Mouse (Mus musculus): ENCODE measurements around the gene Zbtb7b.

Zbtb7b gene

DNA sequence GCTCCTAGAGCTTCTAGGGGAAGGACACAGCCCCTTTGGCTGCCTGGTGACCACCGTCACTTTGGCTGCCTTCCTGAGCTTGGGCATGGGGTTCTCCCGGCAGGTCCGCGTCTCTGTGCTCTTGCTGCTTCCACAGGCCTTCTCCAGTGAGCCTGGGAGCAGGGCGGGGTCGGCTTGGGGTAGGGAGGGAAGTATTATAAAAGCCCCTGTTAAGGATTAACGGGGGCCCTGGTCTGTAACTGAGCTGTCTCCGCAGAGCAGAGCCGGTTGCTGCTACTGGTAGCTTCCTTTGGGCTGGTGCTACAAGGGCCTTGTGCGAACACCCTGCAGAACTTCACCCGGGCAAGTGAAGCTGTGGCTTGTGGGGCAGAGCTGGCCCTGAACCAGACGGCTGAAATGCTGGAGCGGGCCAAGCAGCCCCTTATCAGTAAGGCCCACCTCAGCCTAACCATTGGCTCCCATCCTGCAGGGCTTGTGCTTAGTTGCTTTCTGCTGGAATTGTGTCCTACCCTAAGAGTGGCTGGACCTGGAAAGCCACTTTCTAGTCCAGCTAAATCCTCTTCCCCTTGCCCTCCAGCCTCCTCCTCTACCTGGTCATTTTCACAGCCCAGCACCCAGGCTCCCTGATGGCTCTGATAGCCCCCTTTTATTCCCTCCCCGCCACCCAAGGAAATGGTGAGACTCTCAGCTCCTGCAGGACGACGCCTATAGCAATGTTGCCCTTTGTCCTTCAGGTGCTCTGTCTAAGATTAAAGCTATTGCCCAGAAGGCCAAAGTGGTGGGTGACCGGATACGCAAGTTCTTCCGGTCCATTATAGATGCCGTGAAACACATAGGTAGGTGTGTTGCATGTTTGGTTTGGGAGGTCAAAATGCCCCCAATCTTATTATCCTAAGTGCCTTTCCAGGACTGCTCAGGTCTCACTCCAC lies 28.8 kb downstream of the Zbtb7b start:
- in situ Hi-C loops (cut with MseI, MboI): no loop called here

DNA sequence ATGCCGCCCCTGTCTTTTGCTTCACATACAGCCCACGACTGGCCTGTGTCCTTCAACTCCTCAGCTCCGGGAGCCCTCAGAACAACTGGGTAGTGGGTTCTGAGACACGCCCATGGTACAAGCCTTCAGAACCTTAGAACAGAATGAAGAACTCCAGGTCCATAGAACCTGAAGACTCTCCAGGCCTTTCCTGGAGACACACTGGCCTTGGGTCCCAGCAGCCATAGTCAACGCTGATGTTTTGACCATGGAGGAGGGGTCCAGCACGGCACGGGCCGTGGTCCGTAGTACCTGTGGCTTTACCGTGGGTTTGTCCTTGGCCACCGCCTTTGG lies 29.5 kb downstream of the Zbtb7b start, which contains the start of gene Dcst1:
Dcst1 (minus strand) TSS at position 101 of the 333 bp plus-strand sequence.
- in situ Hi-C loops (cut with MseI, MboI): no loop called here

DNA sequence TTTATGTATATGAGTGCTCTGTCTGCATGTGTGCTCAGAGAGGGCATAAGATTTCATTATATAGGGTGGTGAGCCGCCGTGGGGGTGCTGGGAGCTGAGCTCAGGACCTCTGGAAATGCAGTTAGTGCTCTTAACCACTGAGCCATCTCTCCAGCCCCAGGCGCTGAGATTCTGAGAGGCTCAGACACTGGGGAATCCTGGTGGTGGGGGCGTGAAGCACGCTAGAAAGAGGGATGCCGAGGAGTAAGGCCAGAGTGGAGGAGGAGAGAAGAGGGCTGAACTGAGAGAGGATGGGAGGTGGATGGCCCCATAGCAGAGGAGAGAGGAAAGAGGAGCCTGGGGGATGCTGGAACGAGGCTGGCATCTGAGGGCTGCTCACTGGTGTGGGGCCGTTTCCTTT lies 29.9 kb downstream of the Zbtb7b start:
- in situ Hi-C loops (cut with MseI, MboI): no loop called here

DNA sequence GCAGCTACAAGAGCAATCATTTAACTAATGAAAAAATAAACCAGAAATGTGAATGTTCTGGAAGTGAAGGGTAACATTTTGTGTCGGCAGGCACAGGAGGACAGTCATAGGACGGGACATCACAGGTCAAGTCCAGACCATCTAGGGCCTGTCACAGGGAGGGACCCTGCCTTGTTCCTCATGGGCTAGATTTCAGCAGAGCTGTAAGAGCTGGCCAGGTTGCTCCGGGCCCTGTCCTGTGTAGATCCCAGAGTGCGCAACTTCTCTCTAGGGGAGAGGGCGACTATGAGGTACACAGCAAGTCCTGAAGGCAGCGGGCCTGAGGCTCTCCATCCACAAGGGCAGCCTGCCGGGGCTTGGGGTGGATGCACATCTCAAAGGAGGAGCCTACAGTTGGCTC lies 32.9 kb downstream of the Zbtb7b start, which contains the start of gene Dcst2:
Dcst2 (plus strand) TSS at position 301 of the 400 bp plus-strand sequence.
- in situ Hi-C loops (cut with MseI, MboI): no loop called here

DNA sequence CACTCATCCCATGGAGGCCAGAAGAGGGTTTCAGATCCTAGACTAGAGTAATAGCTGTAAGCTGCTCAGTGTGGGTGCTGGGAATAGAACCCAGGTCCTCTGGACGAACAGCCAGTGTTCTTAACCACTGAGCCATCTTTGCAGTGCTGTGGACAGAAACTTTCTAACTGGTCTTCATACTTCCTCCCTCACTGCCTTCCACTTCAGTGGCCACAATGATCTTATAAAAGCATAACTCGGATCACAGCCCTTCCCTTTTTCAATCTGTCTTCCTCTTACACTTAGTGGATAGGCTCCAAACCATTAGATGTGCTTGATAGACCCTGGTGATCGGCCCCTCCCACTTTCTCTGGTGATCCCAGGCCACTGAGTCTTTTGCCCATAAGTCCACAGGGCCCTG lies 34.3 kb downstream of the Zbtb7b start:
- in situ Hi-C loops (cut with MseI, MboI): no loop called here

DNA sequence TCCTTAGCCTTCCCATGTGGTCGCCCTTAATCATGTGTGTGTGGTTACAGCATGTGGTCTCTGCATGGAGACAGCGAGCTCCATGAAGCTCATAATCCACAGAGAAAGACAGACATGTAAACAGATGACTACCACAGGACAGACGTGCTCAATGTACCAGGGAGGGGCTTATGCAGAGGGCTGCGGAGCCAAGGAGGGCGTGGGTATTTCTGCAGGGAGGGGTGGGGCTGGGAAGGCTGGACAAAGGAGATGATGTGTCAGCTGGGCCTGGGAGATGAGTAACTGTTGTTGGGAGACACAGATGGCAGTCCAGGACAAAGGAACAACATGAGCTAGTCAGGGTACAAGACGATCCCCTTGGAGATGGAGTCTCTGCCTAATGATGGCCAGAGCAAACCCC lies 34.9 kb downstream of the Zbtb7b start:
- in situ Hi-C loops (cut with MseI, MboI): no loop called here

DNA sequence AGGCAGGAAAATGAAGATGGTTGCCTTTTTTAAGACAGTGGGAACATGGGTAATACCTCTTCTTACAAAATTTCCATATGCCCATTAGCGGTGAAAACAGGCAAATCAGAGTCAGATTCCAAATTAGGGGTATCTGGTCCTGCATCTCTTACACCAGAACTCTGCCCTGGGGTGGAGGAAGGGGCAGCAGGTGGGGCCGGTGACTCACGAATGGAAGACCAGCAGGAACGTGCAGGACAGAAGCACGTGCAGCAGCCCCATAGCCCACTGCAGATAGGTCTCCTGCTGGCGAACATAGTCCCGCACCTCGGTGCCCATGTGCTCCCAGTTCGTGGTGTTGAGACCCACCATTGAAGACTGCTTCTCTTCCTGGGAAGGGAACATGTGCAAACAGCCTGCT lies 38.5 kb downstream of the Zbtb7b start:
- in situ Hi-C loops (cut with MseI, MboI): no loop called here

DNA sequence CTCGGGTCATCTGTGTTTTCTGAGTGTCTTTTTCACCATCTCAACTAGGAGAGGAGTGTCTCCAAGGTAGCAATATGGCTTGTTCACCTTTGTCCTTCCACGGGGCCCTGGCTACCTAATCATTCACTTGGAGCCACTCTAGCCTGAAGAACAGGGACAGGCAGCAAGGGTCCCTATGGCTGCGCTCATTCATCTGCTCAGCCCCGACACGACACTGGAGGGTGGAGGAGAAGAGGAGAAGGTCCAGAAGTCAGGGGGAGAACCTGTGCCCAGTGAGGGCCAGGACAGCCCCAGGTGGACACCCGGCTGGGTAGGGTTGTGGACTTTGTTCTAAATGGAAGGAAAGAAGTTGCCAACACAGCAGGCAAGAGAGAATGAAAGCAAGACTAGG lies 39.1 kb downstream of the Zbtb7b start:
- in situ Hi-C loops (cut with MseI, MboI): no loop called here

DNA sequence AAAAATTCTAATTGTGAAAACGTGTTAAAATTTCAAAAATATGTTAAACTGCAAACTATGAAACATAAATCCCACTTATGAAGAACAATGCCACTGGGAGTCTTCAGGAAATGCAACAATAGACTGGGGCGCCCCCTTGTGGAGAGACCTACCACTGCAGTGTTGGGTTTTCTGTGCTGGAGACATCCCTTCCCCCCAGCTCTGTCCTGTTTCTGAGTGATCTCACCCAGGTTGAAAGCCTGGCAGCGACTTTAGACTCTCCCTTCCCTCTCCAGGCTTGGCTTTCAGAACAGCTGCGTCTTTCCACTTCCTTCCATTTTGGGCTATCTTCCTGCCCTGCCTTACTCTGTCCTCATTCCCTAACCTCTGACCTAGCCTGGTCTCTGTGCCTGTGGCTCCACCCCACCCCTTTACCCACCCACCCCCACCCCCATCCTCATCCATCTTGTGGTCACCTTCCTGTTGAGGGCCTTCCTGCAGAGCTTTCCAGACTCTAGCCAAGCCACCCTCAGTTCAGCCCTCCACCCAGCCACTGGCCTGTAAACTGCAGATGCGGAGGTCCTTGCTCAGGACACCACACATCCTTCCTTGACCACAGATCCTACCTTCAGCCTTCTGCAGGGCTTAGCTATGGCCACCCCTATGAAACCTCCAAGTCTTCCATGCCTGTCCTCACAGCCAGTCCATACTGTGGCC lies 39.6 kb downstream of the Zbtb7b start:
- in situ Hi-C loops (cut with MseI, MboI): no loop called here

DNA sequence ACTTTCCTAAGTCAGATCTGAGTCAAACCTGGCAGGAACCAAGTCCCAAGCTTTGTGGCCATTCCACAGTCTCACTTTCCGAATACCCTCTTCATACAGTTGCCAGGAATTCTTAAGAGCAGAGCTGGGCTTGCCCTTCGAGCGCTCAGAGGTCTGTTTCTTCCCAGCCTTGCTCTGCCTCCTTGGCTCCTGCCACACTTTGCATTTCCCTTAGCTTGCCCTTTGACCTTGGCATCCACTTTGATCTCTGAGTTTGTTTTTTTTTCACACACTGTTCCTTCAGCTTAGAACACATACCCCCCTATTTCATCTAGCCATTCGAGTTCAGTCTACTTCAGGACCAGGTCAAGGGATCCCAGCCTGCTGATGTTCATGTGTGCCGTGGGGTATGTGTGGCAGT lies 43.3 kb downstream of the Zbtb7b start:
- in situ Hi-C loops (cut with MseI, MboI): no loop called here

DNA sequence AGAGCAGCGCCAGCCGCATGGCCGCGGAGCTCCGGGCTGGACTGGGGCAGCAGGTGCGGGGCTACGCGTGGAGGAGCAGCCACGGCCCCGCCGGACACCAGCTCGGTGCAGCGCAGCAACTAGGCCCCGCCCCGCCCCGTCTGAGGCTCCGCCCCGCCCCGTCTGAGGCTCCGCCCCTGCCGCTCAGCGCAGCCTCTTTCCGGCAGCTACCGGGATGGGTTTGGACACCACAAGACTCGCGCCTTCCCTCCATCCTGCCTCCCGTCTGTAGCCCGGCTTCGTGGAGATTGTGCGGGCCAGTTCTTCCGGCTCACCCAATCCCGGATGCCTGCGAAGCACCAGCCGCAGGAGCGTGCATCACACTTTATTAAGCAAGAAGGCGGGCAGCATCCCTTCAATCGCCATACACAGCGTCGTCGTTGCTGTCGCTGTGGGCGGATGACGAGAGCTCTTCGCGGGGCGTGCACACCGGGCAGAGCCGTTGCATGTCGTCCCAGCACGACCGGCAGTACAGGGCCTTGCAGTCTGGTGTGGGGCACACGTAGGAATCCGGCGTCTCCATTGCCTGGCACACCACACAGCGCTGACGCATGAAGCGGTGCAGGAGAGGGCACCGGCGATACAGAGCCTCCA lies 44.6 kb downstream of the Zbtb7b start, which contains the start of gene Adam15:
Adam15 (minus strand) TSS at position 128 of the 633 bp plus-strand sequence.
- in situ Hi-C loops (cut with MseI, MboI): no loop called here

DNA sequence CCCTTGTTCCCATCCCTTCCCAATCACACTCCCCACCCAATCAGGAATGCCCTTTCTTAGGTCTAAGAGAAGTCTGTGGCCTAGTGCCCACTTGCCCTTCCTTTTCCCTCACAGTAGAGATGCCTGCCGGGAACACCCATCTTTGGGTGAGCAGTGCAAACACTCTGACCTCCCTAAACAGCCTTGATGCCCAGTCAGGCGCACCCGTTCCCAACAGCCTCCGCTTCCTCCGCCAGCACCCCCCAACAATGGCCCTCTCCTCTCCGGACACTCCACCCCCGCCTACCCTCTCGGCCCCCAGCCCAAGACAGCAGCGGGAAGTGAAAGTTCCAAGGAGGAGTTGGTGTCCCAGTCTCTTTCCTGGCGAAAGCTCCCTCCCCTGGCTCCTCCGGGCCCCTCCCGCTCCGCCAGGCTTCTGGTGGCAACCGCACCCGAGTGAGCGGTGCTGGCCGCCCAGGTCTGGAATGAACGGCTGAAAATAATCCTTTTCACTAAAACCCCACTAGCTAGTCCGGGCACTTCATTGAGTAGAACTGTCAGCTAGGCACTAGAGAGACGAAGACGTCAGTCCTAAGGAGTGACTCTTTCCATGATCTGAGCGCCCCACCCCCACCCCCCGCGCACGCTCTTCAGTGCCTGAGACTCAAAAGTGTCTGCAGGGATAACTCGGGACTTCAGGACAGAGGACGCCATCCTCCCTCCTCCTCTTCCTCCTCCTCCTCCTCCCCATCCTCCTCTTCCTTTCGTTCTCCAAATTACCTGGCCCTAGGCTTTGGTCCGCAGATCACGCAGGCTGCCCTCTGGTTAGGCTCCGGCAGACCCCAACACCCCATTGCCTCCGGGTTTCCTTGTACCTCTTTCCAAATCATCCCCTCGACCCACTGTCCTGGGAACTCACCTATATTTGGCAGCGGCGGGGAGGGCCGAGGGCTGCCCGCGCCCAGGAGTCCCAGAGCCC lies 45.4 kb downstream of the Zbtb7b start:
- in situ Hi-C loops (cut with MseI, MboI): no loop called here

DNA sequence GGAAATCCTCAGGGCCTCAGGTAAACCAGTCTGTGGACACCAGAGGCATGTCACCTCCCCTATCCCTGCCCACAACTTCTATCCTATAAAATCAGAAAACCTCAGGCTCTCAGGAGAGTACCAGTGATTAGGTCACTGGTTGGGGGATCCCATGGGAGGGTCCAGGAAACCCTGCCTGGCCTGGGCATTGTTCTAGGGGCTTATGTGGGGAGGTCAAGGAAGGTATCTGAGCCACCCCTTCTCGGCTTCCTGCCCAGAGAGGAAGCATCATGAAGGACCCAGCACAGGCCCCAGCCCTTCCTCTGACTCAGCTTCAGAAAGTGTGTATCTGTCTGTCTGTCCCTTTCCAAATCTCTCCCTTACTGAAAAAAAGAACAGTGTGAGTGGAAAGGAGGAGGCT lies 46.7 kb downstream of the Zbtb7b start:
- in situ Hi-C loops (cut with MseI, MboI): no loop called here

DNA sequence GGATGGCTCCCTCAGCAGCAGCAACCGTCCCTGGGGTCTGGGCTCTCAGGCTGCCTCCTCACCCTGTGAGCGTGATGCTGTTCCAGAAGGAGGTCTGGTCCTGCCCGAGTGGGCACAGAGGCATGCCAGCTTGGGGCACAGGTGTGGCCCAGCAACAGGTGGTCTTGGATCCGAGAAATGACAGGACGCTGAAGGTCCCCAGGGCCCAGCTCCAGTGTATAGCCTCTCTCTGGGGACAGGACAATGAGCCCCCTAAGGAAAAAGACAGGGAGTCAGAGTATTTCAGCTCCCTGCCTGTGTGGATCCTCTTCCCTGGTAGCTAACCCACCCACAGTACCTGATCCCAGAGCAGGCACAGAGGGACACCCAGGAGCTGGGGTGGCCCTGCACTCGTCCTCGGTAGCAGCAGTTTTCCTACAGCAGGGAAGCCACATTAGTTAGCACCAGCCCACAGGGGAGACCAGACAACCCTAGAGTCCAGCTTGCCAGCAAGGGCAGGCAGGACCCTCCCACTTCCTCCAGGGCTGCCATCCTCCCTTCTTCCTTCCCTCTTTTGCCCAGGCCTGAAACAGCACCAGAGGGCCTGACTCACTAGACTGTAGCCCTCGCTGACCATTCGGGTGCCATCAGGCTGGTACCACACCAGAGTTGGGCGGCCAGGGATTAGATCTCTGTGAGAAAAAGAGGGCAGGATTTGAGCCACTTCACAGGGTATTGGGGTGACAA lies 47.6 kb downstream of the Zbtb7b start:
- in situ Hi-C loops (cut with MseI, MboI): no loop called here

DNA sequence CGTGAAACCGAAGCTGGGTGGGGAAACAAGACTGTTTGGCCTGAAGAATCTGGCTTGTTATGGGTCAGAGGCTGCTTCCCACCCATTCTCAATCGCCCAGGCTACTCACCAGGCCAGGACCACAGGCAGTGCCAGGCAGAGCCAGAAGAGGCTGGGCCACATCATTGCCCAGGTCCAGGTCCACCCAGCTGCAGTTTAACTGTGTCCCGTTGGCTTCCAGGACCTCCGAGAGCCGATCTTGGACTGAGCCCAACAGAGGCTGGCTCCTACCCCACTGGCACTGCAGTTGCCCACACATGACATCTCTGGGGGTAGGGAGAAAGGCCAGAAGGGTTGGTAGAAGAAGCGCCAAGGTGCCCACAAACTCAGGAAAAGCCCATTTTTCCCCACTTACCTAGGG lies 51.3 kb downstream of the Zbtb7b start:
- in situ Hi-C loops (cut with MseI, MboI): no loop called here

DNA sequence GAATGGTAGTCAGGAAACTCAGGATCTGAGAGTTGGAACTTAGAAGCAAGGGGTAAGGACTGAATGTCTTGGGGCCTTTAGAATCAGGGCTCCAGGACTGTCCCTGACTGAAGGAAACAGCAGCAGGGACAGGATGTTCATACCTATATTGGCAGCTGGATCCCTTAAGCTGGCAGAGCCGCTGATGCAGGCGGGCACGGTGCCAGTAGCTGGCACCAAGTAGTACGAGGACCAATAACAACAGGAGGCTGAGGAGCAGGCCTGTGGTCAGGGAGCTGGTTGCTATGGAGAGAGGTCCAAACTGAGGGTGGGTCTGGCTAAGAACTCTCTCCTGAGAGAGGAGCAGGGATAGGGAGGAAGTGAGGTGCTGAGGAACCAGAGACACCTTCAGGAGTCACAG lies 52.8 kb downstream of the Zbtb7b start:
- in situ Hi-C loops (cut with MseI, MboI): no loop called here

DNA sequence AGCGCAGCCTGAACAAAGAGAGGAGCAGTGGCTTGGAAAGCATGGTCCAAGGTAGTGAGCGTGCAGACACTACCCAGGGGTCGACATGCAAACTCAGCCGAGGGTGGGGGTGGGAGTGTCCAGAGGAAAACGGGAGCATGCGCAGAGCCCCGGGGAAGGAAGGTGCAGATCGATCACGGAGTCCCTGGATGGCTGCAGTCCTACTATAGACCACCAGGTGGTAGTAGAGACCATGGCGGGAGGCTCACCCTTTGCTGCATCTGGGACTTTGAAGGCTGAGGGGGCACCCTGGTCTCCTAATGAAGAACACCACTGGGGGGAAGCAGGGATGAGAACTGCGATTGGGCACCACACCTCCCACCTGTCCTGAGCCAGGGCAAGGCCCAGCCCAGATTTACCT lies 54.1 kb downstream of the Zbtb7b start:
- in situ Hi-C loops (cut with MseI, MboI): no loop called here

DNA sequence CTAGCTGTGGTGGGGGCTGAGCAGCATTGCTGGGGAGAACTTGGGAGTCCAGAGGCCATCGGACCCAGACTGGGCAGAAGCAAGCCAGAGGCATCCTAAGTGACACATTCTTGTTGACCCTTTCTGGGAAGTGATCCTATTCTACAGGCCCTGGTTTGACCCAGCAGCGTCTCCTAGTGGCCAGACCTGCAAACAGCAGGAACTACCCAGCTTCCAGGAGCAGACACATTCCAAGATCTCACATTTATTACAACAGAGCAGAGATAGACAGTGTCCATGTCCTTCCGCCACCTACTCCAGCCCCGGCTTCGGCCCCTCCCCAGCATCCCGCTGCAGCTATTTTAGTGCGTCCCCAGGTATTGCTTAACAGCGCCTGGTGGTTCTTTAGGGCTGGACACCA lies 55.2 kb downstream of the Zbtb7b start:
- in situ Hi-C loops (cut with MseI, MboI): no loop called here

DNA sequence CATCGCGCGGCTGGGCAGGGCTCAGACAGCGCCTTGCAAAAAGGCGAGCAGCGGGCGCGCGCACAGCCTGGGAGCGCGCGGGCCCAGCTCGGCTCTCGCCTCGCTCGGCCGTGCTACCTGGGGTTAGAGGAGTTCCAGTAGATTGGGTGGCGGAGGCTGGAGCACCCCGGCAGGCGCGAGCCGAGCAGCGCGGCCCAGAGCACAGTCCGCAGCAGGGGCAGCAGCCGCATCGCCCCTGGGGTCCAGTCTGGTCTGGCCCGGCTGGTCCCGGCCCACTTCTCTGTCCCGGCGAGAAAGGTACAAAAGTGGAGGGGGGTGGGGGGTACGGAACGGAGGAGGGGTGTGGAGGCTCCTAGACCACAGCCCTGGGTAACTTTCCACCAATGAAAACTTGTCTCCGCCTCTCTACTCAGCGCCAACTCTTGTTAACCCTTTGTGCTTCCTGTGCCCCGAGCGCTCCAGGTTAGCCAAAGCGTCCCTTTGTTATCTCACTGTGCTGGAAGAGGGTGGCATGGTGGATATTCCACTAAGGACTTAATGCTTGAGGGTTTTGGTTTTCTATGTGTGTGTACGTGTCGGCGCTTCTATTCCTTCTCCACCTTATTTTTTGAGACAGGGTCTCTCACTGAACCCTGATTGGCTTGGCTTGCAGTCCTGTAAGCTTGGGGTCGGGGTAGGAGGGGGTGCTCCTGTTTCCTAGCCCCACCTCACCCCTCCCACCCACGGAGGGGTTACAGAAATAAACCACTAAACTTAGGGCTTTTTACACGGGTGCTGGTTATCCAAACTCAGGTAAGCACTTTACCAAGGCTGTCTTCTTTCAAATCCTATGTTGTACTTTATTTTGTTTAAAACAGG lies 56.6 kb downstream of the Zbtb7b start, which contains the start of gene Efna4:
Efna4 (minus strand) TSS at position 308 of the 858 bp plus-strand sequence.
- in situ Hi-C loops (cut with MseI, MboI): no loop called here

All from mouse trophoblast stem cell (cell line).